Mouse (Mus musculus) CH12.LX (cell line): ENCODE data around the gene Sds. TPM values are rescaled to one million over a fixed set of nuclear protein-coding genes. Genes with fewer than 3 reads are reported as not detected.

ENCODE experiments used
- DNase-seq: peaks from one replicate; pipeline ENCODE4 v3.0.0-alpha.2; 2013; ENCODE audit errors: extremely low read depth
- H3K27ac ChIP-seq: 2 replicates; pipeline ENCODE4 v1.5.1; 2012; ENCODE audit warnings: low read depth, mild to moderate bottlenecking, control low read depth, moderate library complexity; ENCODE audit not compliant: insufficient read depth
- H3K27me3 ChIP-seq: replicated peaks from 2 replicates; pipeline ENCODE3; 2012; ENCODE audit warnings: inconsistent platforms
- H3K36me3 ChIP-seq, 2 experiments: replicated peaks in 1 of 2; 2 replicates each; pipeline versions ENCODE3 to v1.6.1; 2012; ENCODE audit warnings: inconsistent platforms in 1 of 2, low read length in 1 of 2, mild to moderate bottlenecking in 1 of 2, mixed read lengths in 1 of 2, moderate library complexity in 1 of 2; ENCODE audit not compliant: control insufficient read depth in 1 of 2, insufficient read depth in 1 of 2
- H3K4me1 ChIP-seq, 2 experiments: 2 replicates each; pipeline ENCODE4 v1.6.1; 2012; ENCODE audit warnings: inconsistent platforms in 1 of 2, moderate library complexity in 1 of 2; ENCODE audit not compliant: insufficient read depth in 2 of 2, control insufficient read depth in 1 of 2
- H3K4me2 ChIP-seq: 2 replicates; pipeline ENCODE4 v1.6.1; 2012; ENCODE audit warnings: low read depth, mild to moderate bottlenecking, control low read depth; ENCODE audit not compliant: poor library complexity, insufficient read depth, severe bottlenecking
- H3K4me3 ChIP-seq, 3 experiments: fragments of 150-350 bp in 1 of 3; sonication (generic) in 1 of 3; replicated peaks in 1 of 3; 2 replicates each; pipeline versions ENCODE3 to v1.5.1; 2011 to 2012; ENCODE audit warnings: low read depth in 2 of 3, low read length in 2 of 3, mild to moderate bottlenecking in 2 of 3, moderate library complexity in 2 of 3, control low read depth in 1 of 3, improper control_type of control experiment in 1 of 3, inconsistent platforms in 1 of 3, mixed read lengths in 1 of 3; ENCODE audit not compliant: poor library complexity in 1 of 3
- H3K79me2 ChIP-seq: replicated peaks from 2 replicates; pipeline ENCODE4 v1.6.1; 2012; ENCODE audit warnings: mild to moderate bottlenecking, moderate library complexity; ENCODE audit not compliant: control insufficient read depth, poor library complexity, insufficient read depth, severe bottlenecking; ENCODE audit errors: extremely low read depth
- H3K9ac ChIP-seq: 2 replicates; pipeline ENCODE4 v1.6.1; 2012; ENCODE audit warnings: low read depth, mild to moderate bottlenecking, control low read depth, moderate library complexity; ENCODE audit not compliant: insufficient read depth
- H3K9me3 ChIP-seq: replicated peaks from 2 replicates; pipeline ENCODE3; 2012; ENCODE audit warnings: low read length, inconsistent platforms, mixed read lengths
- BHLHE40 ChIP-seq: IDR thresholded peaks from 2 replicates; pipeline ENCODE4 v1.6.1; 2011; ENCODE audit warnings: mild to moderate bottlenecking, low read depth, low read length, improper control_type of control experiment
- CHD1 ChIP-seq: IDR thresholded peaks from 2 replicates; pipeline ENCODE4 v1.6.1; 2012; ENCODE audit warnings: low read depth, low read length, improper control_type of control experiment, inconsistent platforms
- CHD2 ChIP-seq: IDR thresholded peaks from 2 replicates; pipeline ENCODE4 v1.6.1; 2011; ENCODE audit warnings: low read length, improper control_type of control experiment
- CTCF ChIP-seq, 2 experiments: IDR thresholded peaks in 1 of 2; conservative IDR thresholded peaks in 1 of 2; 2 replicates each; pipeline ENCODE4 v1.5.1; 2011 to 2012; ENCODE audit warnings: low read depth in 2 of 2, low read length in 2 of 2, improper control_type of control experiment in 1 of 2, inconsistent platforms in 1 of 2, mild to moderate bottlenecking in 1 of 2, moderate library complexity in 1 of 2
- E2F4 ChIP-seq: IDR thresholded peaks from 2 replicates; pipeline ENCODE4 v1.6.1; 2011; ENCODE audit warnings: low read depth, low read length, improper control_type of control experiment; ENCODE audit not compliant: insufficient replicate concordance
- EP300 ChIP-seq: IDR thresholded peaks from 2 replicates; pipeline ENCODE4 v1.6.1; 2011; ENCODE audit warnings: low read length, improper control_type of control experiment
- ETS1 ChIP-seq: conservative IDR thresholded peaks from 2 replicates; pipeline ENCODE4 v1.6.1; 2012; ENCODE audit warnings: low read depth, mild to moderate bottlenecking, inconsistent platforms, low read length, improper control_type of control experiment, moderate library complexity
- IRF4 ChIP-seq: IDR thresholded peaks from 2 replicates; pipeline ENCODE4 v1.6.1; 2014; ENCODE audit warnings: low read depth, mild to moderate bottlenecking, inconsistent platforms, low read length, improper control_type of control experiment
- JUN ChIP-seq: IDR thresholded peaks from 2 replicates; pipeline ENCODE4 v1.6.1; 2011; ENCODE audit warnings: low read depth, mild to moderate bottlenecking, low read length, improper control_type of control experiment, moderate library complexity; ENCODE audit not compliant: insufficient read depth
- JUND ChIP-seq: conservative IDR thresholded peaks from 2 replicates; pipeline ENCODE4 v1.6.1; 2011; ENCODE audit warnings: low read depth, low read length, improper control_type of control experiment
- KAT2A ChIP-seq: IDR thresholded peaks from 2 replicates; pipeline ENCODE4 v1.6.1; 2012; ENCODE audit warnings: low read length, improper control_type of control experiment, inconsistent platforms; ENCODE audit not compliant: insufficient replicate concordance
- MAFK ChIP-seq: IDR thresholded peaks from 2 replicates; pipeline ENCODE4 v1.6.1; 2011; ENCODE audit warnings: low read length, improper control_type of control experiment; ENCODE audit not compliant: insufficient replicate concordance
- MAX ChIP-seq: IDR thresholded peaks from 2 replicates; pipeline ENCODE4 v1.6.1; 2011; ENCODE audit warnings: low read length, improper control_type of control experiment
- MAZ ChIP-seq: IDR thresholded peaks from 2 replicates; pipeline ENCODE4 v1.6.1; 2012; ENCODE audit warnings: low read depth, mild to moderate bottlenecking, inconsistent platforms, low read length, improper control_type of control experiment, moderate library complexity
- MEF2A ChIP-seq: IDR thresholded peaks from 2 replicates; pipeline ENCODE4 v1.6.1; 2014; ENCODE audit warnings: low read depth, mild to moderate bottlenecking, inconsistent platforms, low read length, improper control_type of control experiment, borderline replicate concordance
- MYC ChIP-seq: IDR thresholded peaks from 2 replicates; pipeline ENCODE4 v1.6.1; 2011; ENCODE audit warnings: low read depth, mild to moderate bottlenecking, improper control_type of control experiment, low read length
- NRF1 ChIP-seq: IDR thresholded peaks from 2 replicates; pipeline ENCODE4 v1.6.1; 2014; ENCODE audit warnings: low read depth, mild to moderate bottlenecking, inconsistent platforms, low read length, improper control_type of control experiment, moderate library complexity
- POLR2A ChIP-seq: IDR thresholded peaks from 2 replicates; pipeline ENCODE4 v1.6.1; 2011; ENCODE audit warnings: low read depth, mild to moderate bottlenecking, improper control_type of control experiment, low read length
- POLR2AphosphoS2 ChIP-seq: IDR thresholded peaks from 2 replicates; pipeline ENCODE4 v1.6.1; 2011; ENCODE audit warnings: low read depth, low read length, improper control_type of control experiment
- RAD21 ChIP-seq: IDR thresholded peaks from 2 replicates; pipeline ENCODE4 v1.6.1; 2011; ENCODE audit warnings: low read depth, mild to moderate bottlenecking, low read length, improper control_type of control experiment, moderate library complexity
- RCOR1 ChIP-seq: conservative IDR thresholded peaks from 2 replicates; pipeline ENCODE4 v1.6.1; 2012; ENCODE audit warnings: low read depth, mild to moderate bottlenecking, inconsistent platforms, low read length, improper control_type of control experiment
- SIN3A ChIP-seq: IDR thresholded peaks from 2 replicates; pipeline ENCODE4 v1.6.1; 2012; ENCODE audit warnings: low read length, improper control_type of control experiment, inconsistent platforms
- TBP ChIP-seq: conservative IDR thresholded peaks from 2 replicates; pipeline ENCODE4 v1.6.1; 2011; ENCODE audit warnings: low read depth, low read length, improper control_type of control experiment
- TCF12 ChIP-seq: IDR thresholded peaks from 2 replicates; pipeline ENCODE4 v1.6.1; 2014; ENCODE audit warnings: low read depth, mild to moderate bottlenecking, inconsistent platforms, low read length, improper control_type of control experiment
- UBTF ChIP-seq: IDR thresholded peaks from 2 replicates; pipeline ENCODE4 v1.6.1; 2012; ENCODE audit warnings: low read depth, mild to moderate bottlenecking, inconsistent platforms, low read length, improper control_type of control experiment, moderate library complexity
- USF2 ChIP-seq: conservative IDR thresholded peaks from 2 replicates; pipeline ENCODE4 v1.6.1; 2011; ENCODE audit warnings: low read depth, low read length, improper control_type of control experiment
- ZMIZ1 ChIP-seq: IDR thresholded peaks from 2 replicates; pipeline ENCODE4 v1.6.1; 2012; ENCODE audit warnings: low read depth, mild to moderate bottlenecking, inconsistent platforms, low read length, improper control_type of control experiment
- dilution Hi-C: fragments of 300-500 bp; cut with MboI; formaldehyde crosslinking; loops from 2 replicates; pipeline ENCODE4 v1.14.3; 2020; ENCODE audit warnings: low sequenced_read_pairs; ENCODE audit not compliant: extremely low pct_unique_long_range_greater_than_20kb, extremely low pct_ligation_motif_present
- in situ Hi-C: fragments of 300-500 bp; cut with MboI; formaldehyde crosslinking; loops from 3 replicates; pipeline ENCODE4 v1.14.3; 2019; ENCODE audit warnings: low sequenced_read_pairs, low pct_ligation_motif_present, low pct_unique_long_range_greater_than_20kb, mixed read lengths
- polyA plus RNA-seq: library from polyadenylated mRNA; unstranded; fragments of >175 nt; gene quantifications from 2 replicates; pipeline ENCODE4 v1.2.1, GENCODE M21; 2012; ENCODE audit warnings: low read depth; ENCODE audit not compliant: insufficient read length
- total RNA-seq, 2 experiments: library from RNA; depleted of rRNA; stranded (reverse); fragments of 300-350 nt in 1 of 2; fragments of >200 nt in 1 of 2; gene quantifications; 2 replicates each; pipeline ENCODE4 v1.2.3; 2012 to 2014

The Sds gene
- total and polyA plus RNA-seq, 3 experiments = 0.76 TPM; not detected in 2

- dilution Hi-C loops (no loop called here), in situ Hi-C loops (no loop called here)
- H3K4me2 ChIP-seq = no peak overlapping the region
- no peak for DNase-seq
- H3K9me3 ChIP-seq = no peaks in the 10 kb centered on the region
- H3K79me2 ChIP-seq = no peaks in the 10 kb centered on the region
- TF ChIP-seq BHLHE40 (no peak), TCF12 (no peak), RCOR1 (no peak), RAD21 (no peak), IRF4 (no peak), MAX (no peak), SIN3A (no peak), KAT2A (no peak), POLR2AphosphoS2 (no peak), JUN (no peak), CHD2 (no peak), USF2 (no peak)
- peaks cover 64% of the 10 kb centered on the region for H3K27me3 ChIP-seq
- H3K27ac ChIP-seq = no peak overlapping the region
- H3K4me1 ChIP-seq = peaks cover 0 to 5% of the 10 kb centered on the region in 2 experiments; a peak in 3 of 4 replicates
- no peak overlapping the region for H3K9ac ChIP-seq
- no peak overlapping the region for H3K4me3 ChIP-seq
- H3K36me3 ChIP-seq = no peaks in the 10 kb centered on the region
Measured at GRCm38 (mm10) chr5:120473361-120473760, 3.0 kb upstream of the Sds start.

- in situ Hi-C loops = no loop called here
- Histone ChIP-seq H3K27me3 (peaks cover 55% of the 10 kb centered on the region), H3K9me3 (no peaks in the 10 kb centered on the region), H3K9ac (no peak overlapping the region), H3K4me1 (peaks cover 0 to 14% of the 10 kb centered on the region in 2 experiments; a peak in 3 of 4 replicates), H3K79me2 (no peaks in the 10 kb centered on the region), H3K4me3 (no peak overlapping the region), H3K4me2 (no peak overlapping the region), H3K36me3 (no peaks in the 10 kb centered on the region), H3K27ac (no peak overlapping the region)
- DNase-seq = no peak
- dilution Hi-C loops = no loop called here
- TF ChIP-seq MAZ = no peak
- TF ChIP-seq TBP = no peak
- TF ChIP-seq ETS1 = no peak
- TF ChIP-seq POLR2A = no peak
- no peak for TF ChIP-seq MAFK
- no peak for TF ChIP-seq JUND
- no peak for TF ChIP-seq ZMIZ1
- no peak for TF ChIP-seq MYC
- TF ChIP-seq CTCF (conservative IDR thresholded peaks at IDR 0.05 in 1 of 2, IDR thresholded peaks at IDR 0.05 in 1 of 2; ENCODE audit: low read depth in 2 of 2, low read length in 2 of 2) = no peak
- no peak for TF ChIP-seq E2F4
- TF ChIP-seq BHLHE40 = no peak
- no peak for TF ChIP-seq EP300
- no peak for TF ChIP-seq CHD1
- no peak for TF ChIP-seq NRF1
- no peak for TF ChIP-seq IRF4
- TF ChIP-seq MEF2A = no peak
- no peak for TF ChIP-seq UBTF
- no peak for TF ChIP-seq USF2
- no peak for TF ChIP-seq RAD21
- TF ChIP-seq KAT2A = no peak
Measured at GRCm38 (mm10) chr5:120475861-120476260, 465 bp upstream of the Sds start.
